Mouse (Mus musculus) fat pad, adult 2 months (tissue): ENCODE measurements around the gene Olfr1217.
"Not testable (repeated sequence)": the region's sequence is repeated elsewhere in the genome, so short reads cannot be mapped to it uniquely, and the experiment has no call there.

Experiments
- DNase-seq: peaks from one replicate; pipeline ENCODE4 v3.0.0-alpha.2; 2011; ENCODE audit warnings: low read depth, low spot score; ENCODE audit errors: extremely low read depth

The Olfr1217 gene

DNA sequence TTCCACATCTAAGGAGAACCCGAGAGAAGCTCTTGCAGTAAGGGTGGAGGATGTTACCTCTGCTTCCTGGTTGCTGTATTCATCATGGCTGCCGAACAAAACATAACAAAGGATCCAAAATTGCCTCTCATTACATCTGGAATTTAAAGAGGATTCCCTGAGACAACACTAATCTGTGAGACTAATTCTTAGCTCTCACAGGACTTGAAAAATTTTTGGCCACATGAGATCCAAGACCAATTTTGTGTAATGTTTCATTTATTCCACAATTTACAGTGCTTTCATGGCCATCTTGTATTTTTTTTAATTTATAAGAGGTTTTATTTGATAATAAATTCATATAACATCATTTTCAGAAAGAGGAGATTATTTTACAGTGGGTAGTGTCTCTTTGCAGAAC lies at the start of gene Olfr1217:
TSS of gene Olfr1217 (minus strand) at position 101 of the 400 bp plus-strand sequence.
- no peak for DNase-seq

DNA sequence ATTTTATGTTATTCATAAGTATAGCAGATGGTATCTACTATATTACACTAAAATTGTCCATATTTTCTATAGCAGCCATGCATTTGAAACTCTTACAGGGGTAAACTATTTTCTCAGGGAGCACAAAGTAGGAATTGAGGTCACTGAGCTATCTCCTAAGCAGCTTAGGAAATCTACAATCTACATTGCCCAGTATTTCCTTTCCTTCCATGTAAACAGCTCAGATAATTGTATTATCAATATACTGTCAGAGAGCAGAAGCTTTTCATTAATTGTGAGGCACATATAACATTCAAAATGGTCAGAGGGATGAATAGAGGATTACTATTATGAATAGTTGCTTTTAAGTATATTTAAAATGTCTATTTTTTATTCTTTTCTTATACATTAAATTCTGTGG lies 49.6 kb upstream of the Olfr1217 start:
- DNase-seq, result no peak

DNA sequence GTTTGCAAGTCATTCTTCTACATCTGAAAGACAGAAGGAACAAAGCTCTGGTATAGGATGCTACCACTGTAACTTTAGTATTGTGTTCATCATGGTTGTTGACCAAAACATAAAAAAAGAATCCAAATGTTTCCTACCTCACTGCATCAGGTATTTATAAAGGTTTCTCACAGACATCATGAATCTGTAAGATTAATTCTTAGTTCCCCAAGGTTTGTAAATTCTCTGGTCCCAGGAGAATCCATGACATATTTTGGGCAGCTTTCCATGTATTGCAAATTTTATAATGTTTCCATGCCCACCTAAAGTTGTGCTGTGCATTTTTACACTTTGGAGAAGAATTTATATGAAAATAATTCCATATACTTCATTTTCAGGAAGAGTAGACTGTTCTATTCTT lies 29.2 kb upstream of the Olfr1217 start, which contains the start of gene Olfr1218:
TSS of gene Olfr1218 (minus strand) at position 101 of the 400 bp plus-strand sequence.
- DNase-seq, result no peak

DNA sequence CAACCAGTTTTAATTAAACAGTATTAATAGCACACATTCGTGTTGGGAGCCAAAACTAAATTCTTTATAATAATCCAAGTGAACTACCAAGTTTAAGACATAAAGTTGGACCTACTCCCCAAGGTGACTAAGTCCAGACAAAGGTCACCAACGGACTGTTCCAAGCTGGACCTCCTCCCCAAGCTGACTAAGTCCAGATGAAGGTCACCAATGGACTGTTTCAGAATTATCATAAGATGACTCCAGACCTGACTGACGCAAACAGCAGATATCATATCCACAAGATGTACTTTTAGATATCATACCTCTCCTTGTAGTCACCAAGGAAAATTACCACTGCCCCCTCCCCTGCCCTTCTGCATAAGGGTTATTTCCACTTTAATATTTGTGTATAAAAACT lies 10.4 kb downstream of the Olfr1217 start:
- DNase-seq, result not testable (repeated sequence)

DNA sequence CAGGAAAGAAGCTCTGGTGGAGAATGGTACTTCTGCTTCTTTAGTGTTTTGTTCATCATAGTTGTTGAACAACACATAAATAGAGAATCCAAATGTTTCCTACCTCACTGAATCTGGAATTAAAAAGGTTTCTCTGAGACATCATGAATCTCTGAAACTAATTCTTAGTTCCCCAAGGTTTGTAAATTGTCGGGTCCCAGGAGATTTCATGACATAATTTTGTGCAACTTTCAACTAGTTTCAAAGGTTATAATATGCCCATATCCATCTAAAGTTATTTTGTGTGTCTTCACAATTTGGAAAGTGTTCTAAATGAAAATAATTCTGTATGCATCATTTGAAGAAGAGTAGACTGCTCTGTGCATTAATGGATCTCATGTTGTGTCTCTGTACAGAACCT lies 13.6 kb downstream of the Olfr1217 start, which contains the start of gene Olfr1216:
TSS of gene Olfr1216 (minus strand) at position 101 of the 400 bp plus-strand sequence.
- DNase-seq, result no peak

DNA sequence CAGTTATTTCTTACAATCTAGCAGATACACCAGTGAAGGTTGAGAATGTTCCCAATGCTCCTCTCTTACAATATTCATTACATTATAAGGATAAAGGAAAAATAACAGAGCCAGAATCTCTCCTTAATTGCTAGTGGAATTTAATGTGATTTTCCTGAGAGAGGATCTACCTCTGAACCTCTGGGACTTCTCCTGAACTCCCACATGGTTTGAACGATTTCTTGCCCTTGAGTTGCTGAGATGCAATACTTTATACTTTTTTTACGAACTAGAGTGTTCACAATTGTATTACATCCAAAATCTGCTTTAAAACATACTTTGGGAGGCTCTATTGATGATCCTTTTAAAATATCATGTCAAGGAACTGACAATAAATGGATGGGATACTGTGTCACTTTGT lies 25.0 kb downstream of the Olfr1217 start, which contains the start of gene Olfr1215:
TSS of gene Olfr1215 (minus strand) at position 101 of the 400 bp plus-strand sequence.
- no peak for DNase-seq

DNA sequence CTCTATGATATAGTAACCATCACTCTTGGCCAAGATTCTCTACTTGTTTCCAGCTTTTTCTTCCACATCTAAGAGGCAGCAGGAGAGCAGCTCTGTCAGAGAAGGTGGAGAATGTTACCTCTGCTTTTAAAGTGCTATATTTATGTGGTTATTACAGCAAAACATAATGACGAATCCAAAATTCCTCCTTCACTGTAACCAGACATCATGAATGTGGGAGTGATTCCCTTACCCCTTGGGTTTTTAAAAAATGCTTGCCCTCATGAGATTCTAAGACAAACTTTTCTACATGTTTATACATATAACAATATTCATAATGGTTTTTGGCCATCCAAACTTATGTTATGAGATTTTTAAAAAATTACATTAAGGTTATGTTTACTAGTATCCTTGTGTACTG lies 39.3 kb downstream of the Olfr1217 start, which contains the start of gene Olfr1214:
TSS of gene Olfr1214 (minus strand) at position 101 of the 400 bp plus-strand sequence.
- no peak for DNase-seq

DNA sequence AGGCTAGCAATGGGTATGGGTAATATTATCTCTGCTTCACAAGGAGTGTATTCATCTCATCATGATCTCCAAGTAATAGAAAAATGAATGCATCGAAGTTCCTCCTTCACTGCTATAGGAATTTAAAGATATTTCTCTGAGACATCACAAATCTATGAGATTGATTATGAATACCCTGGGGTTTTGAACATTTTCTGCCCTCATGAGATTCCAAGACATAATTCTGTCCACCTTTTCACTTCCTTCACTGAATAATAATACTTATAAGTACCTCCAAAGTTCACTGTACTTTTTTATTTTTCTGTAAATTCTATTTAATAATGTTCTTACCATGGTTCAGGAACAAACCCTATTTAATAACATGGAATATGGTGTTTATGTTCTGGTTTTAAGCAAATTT lies 51.7 kb downstream of the Olfr1217 start, which contains the start of gene Gm13762:
TSS of gene Gm13762 (minus strand) at position 101 of the 400 bp plus-strand sequence.
- DNase-seq, result no peak
